Mouse (Mus musculus) midbrain, embryonic 12.5 days (tissue): ENCODE results near the gene Ppm1n. TPM values are rescaled to one million over a fixed set of nuclear protein-coding genes. Genes with fewer than 3 reads are reported as not detected.

ENCODE experiments used
- ATAC-seq: fragments of 200-750 bp; cut with Nextera tagmentation; 2 replicates; pipeline ENCODE4 v1.8.0; 2017; ENCODE audit warnings: low read depth, moderate TSS enrichment, moderate library complexity; ENCODE audit not compliant: low FRiP score
- H3K27ac ChIP-seq: fragments of 300-500 bp; sonication (generic); replicated peaks from 2 replicates; pipeline ENCODE4 v1.5.1; 2016; ENCODE audit warnings: mild to moderate bottlenecking
- H3K27me3 ChIP-seq: fragments of 300-500 bp; sonication (generic); 2 replicates; pipeline ENCODE4 v1.6.1; 2016; ENCODE audit warnings: mild to moderate bottlenecking
- H3K36me3 ChIP-seq: fragments of 300-500 bp; sonication (generic); 2 replicates; pipeline ENCODE4 v1.6.1; 2016
- H3K4me1 ChIP-seq: fragments of 300-500 bp; sonication (generic); 2 replicates; pipeline ENCODE4 v1.6.1; 2016
- H3K4me2 ChIP-seq: fragments of 300-500 bp; sonication (generic); replicated peaks from 2 replicates; pipeline ENCODE4 v1.6.1; 2016; ENCODE audit warnings: mild to moderate bottlenecking, moderate library complexity
- H3K4me3 ChIP-seq: fragments of 300-500 bp; sonication (generic); 2 replicates; pipeline ENCODE4 v1.5.1; 2016; ENCODE audit warnings: mild to moderate bottlenecking
- H3K9ac ChIP-seq: fragments of 300-500 bp; sonication (generic); replicated peaks from 2 replicates; pipeline ENCODE4 v1.6.1; 2016; ENCODE audit warnings: mild to moderate bottlenecking, moderate library complexity
- H3K9me3 ChIP-seq: fragments of 300-500 bp; sonication (generic); 2 replicates; pipeline ENCODE4 v1.6.1; 2016; ENCODE audit warnings: mild to moderate bottlenecking
- WGBS: fragments of 180-500 bp; shearing (Covaris S2); methylation state at CpG from one replicate; pipeline ENCODE4 v1.1.7; 2016; 5-methylcytosine and 5-hydroxymethylcytosine counted together
- polyA plus RNA-seq: library from polyadenylated mRNA; unstranded; fragments of >200 nt; fragmentation: Nextera tagmentation; extraction: Ambion mirVana; gene quantifications from 2 replicates; pipeline ENCODE4 v1.2.1, GENCODE M21; 2016

Gene Ppm1n
- polyA plus RNA-seq, 1 experiment from 2014 or later: 0.32 TPM

- Histone ChIP-seq H3K9me3 (no peaks in the 10 kb centered on the region), H3K27me3 (no peaks in the 10 kb centered on the region), H3K4me3 (no peak overlapping the region), H3K4me1 (no peaks in the 10 kb centered on the region), H3K27ac (no peak overlapping the region), H3K36me3 (peaks cover 42% of the 10 kb centered on the region), H3K9ac (no peak overlapping the region), H3K4me2 (no peak overlapping the region)
- WGBS: 87% methylated on average over 17 of the region's 17 CpGs
- ATAC-seq: no peak
Observed at GRCm38 (mm10) chr7:19255395-19255794, 24.5 kb downstream of the Ppm1n start.

GRCm38 (mm10) chr7:19253437-19253836 is 26.4 kb downstream of the Ppm1n start:
- Histone ChIP-seq H3K4me2 (no peak overlapping the region), H3K4me3 (no peak overlapping the region), H3K9ac (no peak overlapping the region), H3K4me1 (no peaks in the 10 kb centered on the region), H3K36me3 (peaks cover 23% of the 10 kb centered on the region), H3K27me3 (no peaks in the 10 kb centered on the region), H3K27ac (no peak overlapping the region), H3K9me3 (no peaks in the 10 kb centered on the region)
- WGBS: 67% methylated on average over 5 of the region's 5 CpGs
- ATAC-seq: no peak

GRCm38 (mm10) chr7:19252078-19252477 is 27.8 kb downstream of the Ppm1n start:
- WGBS: 88% methylated on average over 4 of the region's 4 CpGs
- no peak for ATAC-seq
- H3K27ac ChIP-seq: no peak overlapping the region
- no peak overlapping the region for H3K4me3 ChIP-seq
- H3K4me1 ChIP-seq: no peaks in the 10 kb centered on the region
- H3K36me3 ChIP-seq: peaks cover 18% of the 10 kb centered on the region
- no peak overlapping the region for H3K9ac ChIP-seq
- no peaks in the 10 kb centered on the region for H3K27me3 ChIP-seq
- no peaks in the 10 kb centered on the region for H3K9me3 ChIP-seq
- H3K4me2 ChIP-seq: no peak overlapping the region

- H3K4me2 ChIP-seq: no peak overlapping the region
- no peaks in the 10 kb centered on the region for H3K4me1 ChIP-seq
- H3K27me3 ChIP-seq: no peaks in the 10 kb centered on the region
- H3K9me3 ChIP-seq: no peaks in the 10 kb centered on the region
- WGBS: 96% methylated on average over 2 of the region's 2 CpGs
- no peak overlapping the region for H3K27ac ChIP-seq
- ATAC-seq: no peak
- no peak overlapping the region for H3K4me3 ChIP-seq
- H3K36me3 ChIP-seq: peaks cover 29% of the 10 kb centered on the region
- H3K9ac ChIP-seq: no peak overlapping the region
Observed at GRCm38 (mm10) chr7:19247511-19247910, 32.4 kb downstream of the Ppm1n start.

GRCm38 (mm10) chr7:19246855-19247254 is 33.0 kb downstream of the Ppm1n start:
- Histone ChIP-seq H3K4me3 (no peak overlapping the region), H3K9me3 (no peaks in the 10 kb centered on the region), H3K9ac (no peak overlapping the region), H3K36me3 (peaks cover 29% of the 10 kb centered on the region), H3K27ac (no peak overlapping the region), H3K4me1 (no peaks in the 10 kb centered on the region), H3K4me2 (no peak overlapping the region), H3K27me3 (no peaks in the 10 kb centered on the region)
- no peak for ATAC-seq
- 95% methylated on average over 1 of the region's 1 CpGs for WGBS

GRCm38 (mm10) chr7:19245083-19245482 is 34.8 kb downstream of the Ppm1n start:
- no peaks in the 10 kb centered on the region for H3K4me1 ChIP-seq
- H3K27me3 ChIP-seq: no peaks in the 10 kb centered on the region
- no peak overlapping the region for H3K9ac ChIP-seq
- H3K9me3 ChIP-seq: no peaks in the 10 kb centered on the region
- ATAC-seq: no peak
- H3K4me2 ChIP-seq: no peak overlapping the region
- no peak overlapping the region for H3K27ac ChIP-seq
- H3K4me3 ChIP-seq: no peak overlapping the region
- peaks cover 29% of the 10 kb centered on the region for H3K36me3 ChIP-seq
- WGBS: 92% methylated on average over 3 of the region's 3 CpGs

GRCm38 (mm10) chr7:19243858-19244257 is 36.0 kb downstream of the Ppm1n start:
- 92% methylated on average over 5 of the region's 5 CpGs for WGBS
- no peak for ATAC-seq
- Histone ChIP-seq H3K4me1 (no peaks in the 10 kb centered on the region), H3K9me3 (no peaks in the 10 kb centered on the region), H3K27me3 (no peaks in the 10 kb centered on the region), H3K4me3 (no peak overlapping the region), H3K4me2 (no peak overlapping the region), H3K27ac (no peak overlapping the region), H3K9ac (0 out of 2 replicates have a peak overlapping the region, but pooled peaks have one; percentile 39), H3K36me3 (peaks cover 29% of the 10 kb centered on the region)

GRCm38 (mm10) chr7:19242005-19242404 is 37.9 kb downstream of the Ppm1n start:
- H3K4me2 ChIP-seq: no peak overlapping the region
- no peaks in the 10 kb centered on the region for H3K4me1 ChIP-seq
- peaks cover 21% of the 10 kb centered on the region for H3K36me3 ChIP-seq
- no peak overlapping the region for H3K4me3 ChIP-seq
- H3K27me3 ChIP-seq: no peaks in the 10 kb centered on the region
- no peak for ATAC-seq
- no peak overlapping the region for H3K9ac ChIP-seq
- WGBS: 100% methylated on average over 1 of the region's 1 CpGs
- H3K27ac ChIP-seq: no peak overlapping the region
- no peaks in the 10 kb centered on the region for H3K9me3 ChIP-seq

GRCm38 (mm10) chr7:19240905-19241463 is 38.9 kb downstream of the Ppm1n start:
- Histone ChIP-seq H3K4me1 (no peaks in the 10 kb centered on the region), H3K27ac (no peak overlapping the region), H3K4me3 (no peak overlapping the region), H3K36me3 (peaks cover 15% of the 10 kb centered on the region), H3K9me3 (no peaks in the 10 kb centered on the region), H3K27me3 (no peaks in the 10 kb centered on the region), H3K4me2 (no peak overlapping the region), H3K9ac (no peak overlapping the region)
- WGBS: 89% methylated on average over 8 of the region's 8 CpGs
- no peak for ATAC-seq

GRCm38 (mm10) chr7:19239986-19240385 is 39.9 kb downstream of the Ppm1n start:
- H3K9me3 ChIP-seq: no peaks in the 10 kb centered on the region
- 77% methylated on average over 1 of the region's 4 CpGs for WGBS
- no peak overlapping the region for H3K27ac ChIP-seq
- H3K9ac ChIP-seq: no peak overlapping the region
- H3K4me2 ChIP-seq: no peak overlapping the region
- ATAC-seq: no peak
- no peaks in the 10 kb centered on the region for H3K4me1 ChIP-seq
- H3K4me3 ChIP-seq: no peak overlapping the region
- H3K27me3 ChIP-seq: no peaks in the 10 kb centered on the region
- H3K36me3 ChIP-seq: peaks cover 5% of the 10 kb centered on the region

- no peak overlapping the region for H3K27ac ChIP-seq
- H3K27me3 ChIP-seq: no peaks in the 10 kb centered on the region
- no peaks in the 10 kb centered on the region for H3K9me3 ChIP-seq
- H3K4me2 ChIP-seq: no peak overlapping the region
- no peaks in the 10 kb centered on the region for H3K4me1 ChIP-seq
- no peak overlapping the region for H3K4me3 ChIP-seq
- 0% methylated on average over 1 of the region's 1 CpGs for WGBS
- no peak overlapping the region for H3K9ac ChIP-seq
- H3K36me3 ChIP-seq: no peaks in the 10 kb centered on the region; the same call in 1 of the 2 replicates
- peak; percentile 88 for ATAC-seq
Observed at GRCm38 (mm10) chr7:19239423-19239822, 40.4 kb downstream of the Ppm1n start.

- H3K9ac ChIP-seq: no peak overlapping the region
- H3K9me3 ChIP-seq: no peaks in the 10 kb centered on the region
- no peaks in the 10 kb centered on the region for H3K4me1 ChIP-seq
- WGBS: 96% methylated on average over 4 of the region's 4 CpGs
- H3K4me2 ChIP-seq: no peak overlapping the region
- H3K27me3 ChIP-seq: no peaks in the 10 kb centered on the region
- no peaks in the 10 kb centered on the region for H3K36me3 ChIP-seq
- H3K4me3 ChIP-seq: no peak overlapping the region
- no peak overlapping the region for H3K27ac ChIP-seq
- no peak for ATAC-seq
Observed at GRCm38 (mm10) chr7:19238344-19238743, 41.5 kb downstream of the Ppm1n start.

GRCm38 (mm10) chr7:19236411-19236810 is 43.5 kb downstream of the Ppm1n start:
- WGBS: 86% methylated on average over 2 of the region's 2 CpGs
- H3K4me1 ChIP-seq: no peaks in the 10 kb centered on the region
- H3K9ac ChIP-seq: no peak overlapping the region

More at GRCm38 (mm10) chr7:19236411-19236810, 43.5 kb downstream of the Ppm1n start:
- no peak overlapping the region for H3K4me3 ChIP-seq
- no peak overlapping the region for H3K27ac ChIP-seq
- no peak overlapping the region for H3K4me2 ChIP-seq
- no peak for ATAC-seq
- H3K9me3 ChIP-seq: no peaks in the 10 kb centered on the region
- H3K27me3 ChIP-seq: no peaks in the 10 kb centered on the region
- H3K36me3 ChIP-seq: peaks cover 7% of the 10 kb centered on the region; the same call in 1 of the 2 replicates
